Mouse (Mus musculus): ENCODE data around the gene Rasl12. TPM values are rescaled to one million over a fixed set of nuclear protein-coding genes. Genes with fewer than 3 reads are reported as not detected.

Gene Rasl12
- polyA plus RNA-seq (2012; rRNA removed): 4.2 and 7.0 TPM in 2 replicates

DNA sequence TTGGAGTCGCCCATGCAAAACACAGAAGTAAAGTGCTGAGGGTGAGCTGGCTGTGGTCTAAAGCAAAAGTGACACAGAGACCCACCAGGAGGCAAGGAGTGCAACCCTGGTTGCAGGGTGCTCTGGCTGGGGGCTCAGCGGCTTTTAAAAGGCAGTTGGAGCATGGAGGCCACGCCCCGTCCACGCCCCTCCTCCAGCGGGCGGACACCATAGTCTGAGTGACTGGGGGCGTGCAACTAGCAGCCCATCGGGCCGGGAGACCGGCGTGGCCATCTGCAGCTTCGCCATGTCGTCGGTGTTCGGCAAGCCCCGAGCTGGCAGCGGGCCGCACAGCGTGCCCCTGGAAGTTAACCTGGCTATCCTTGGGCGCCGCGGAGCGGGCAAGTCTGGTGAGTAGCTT lies at the start of gene Rasl12:
Gene Rasl12, plus strand, starts transcription at position 228 of the 400 bp plus-strand sequence.

GRCm38 (mm10) chr9:65360641-65361448 lies 37.5 kb upstream of the Rasl12 start, which contains the start of gene Ubap1l:
Gene Ubap1l, plus strand, starts transcription at chr9:65361041.

DNA sequence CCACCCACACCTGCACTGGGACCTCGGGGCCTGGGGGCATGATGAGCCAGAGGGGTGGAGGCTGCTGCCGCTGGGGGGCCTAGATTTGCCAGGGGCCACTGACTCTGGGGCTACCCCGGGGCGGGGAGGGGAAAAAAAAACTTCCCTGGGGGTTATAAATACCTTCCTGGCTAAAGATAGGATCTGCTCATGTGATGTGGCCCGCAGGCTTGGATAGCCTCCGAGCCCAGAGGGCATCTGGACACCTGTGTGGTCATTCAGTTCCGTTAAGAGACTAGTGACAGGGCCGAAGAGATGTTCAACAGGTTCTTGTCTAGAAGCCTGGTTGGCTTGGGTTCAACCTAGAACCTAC lies 6.7 kb upstream of the Rasl12 start, which contains the start of gene Kbtbd13:
Gene Kbtbd13, minus strand, starts transcription at position 40 of the 352 bp plus-strand sequence.

GRCm38 (mm10) chr9:65422760-65423501 lies 24.6 kb downstream of the Rasl12 start, which contains the start of gene Slc51b:
Gene Slc51b, minus strand, starts transcription at chr9:65422955.

GRCm38 (mm10) chr9:65435671-65436301 lies 37.5 kb downstream of the Rasl12 start, which contains the start of gene Mtfmt:
Gene Mtfmt, plus strand, starts transcription at chr9:65435782.

DNA sequence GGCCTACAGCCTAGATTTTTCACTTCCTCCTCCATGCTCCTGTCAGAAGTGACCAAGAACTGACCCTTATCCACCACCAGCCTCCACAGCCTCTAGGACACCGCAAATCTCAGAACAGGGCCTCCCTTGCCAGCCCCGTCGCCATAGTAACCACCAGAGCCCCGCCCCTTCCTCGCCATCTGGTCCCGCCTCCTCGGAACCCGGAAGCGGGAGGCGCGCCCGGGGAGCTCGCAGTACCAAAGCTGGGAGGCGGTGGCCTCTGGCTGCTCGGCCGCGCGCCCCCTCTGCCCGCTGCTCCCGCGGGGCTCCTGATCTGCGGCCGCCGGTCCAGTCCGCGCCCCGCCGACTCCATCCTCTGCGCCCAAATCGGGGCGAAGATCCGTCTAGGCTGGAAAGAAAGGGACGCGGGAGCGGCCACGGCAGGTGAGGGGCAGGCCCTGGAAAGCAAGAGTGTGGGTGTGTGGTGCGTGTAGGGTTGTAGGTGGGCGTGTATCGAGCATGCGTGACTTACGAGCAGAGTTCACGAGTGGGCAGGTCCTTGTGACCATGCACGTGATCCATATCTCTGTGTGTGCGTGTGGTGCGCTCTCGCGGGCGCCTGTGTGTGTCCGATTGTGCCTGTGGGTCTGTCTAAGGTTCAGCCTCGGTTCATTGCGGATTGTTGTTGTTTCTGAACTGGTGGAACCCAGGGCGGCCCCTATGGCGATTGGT lies 62.6 kb downstream of the Rasl12 start, which contains the start of gene Spg21:
Gene Spg21, plus strand, starts transcription at position 216 of the 711 bp plus-strand sequence.

Other genes with a start within 250 kb of the Rasl12 start
- 3.5 and 4.8 TPM in 2 replicates for gene Parp16, start 203.2 kb upstream of the Rasl12 start, polyA plus RNA-seq (2012; rRNA removed)
- 0.19 and 0.27 TPM in 2 replicates for gene Cilp, start 133.3 kb upstream of the Rasl12 start, polyA plus RNA-seq (2012; rRNA removed)
- gene Clpx, start 104.2 kb upstream of the Rasl12 start, polyA plus RNA-seq (2012; rRNA removed): 20.4 and 24.5 TPM in 2 replicates
- 16.7 and 44.2 TPM in 2 replicates for gene Pdcd7, start 52.4 kb upstream of the Rasl12 start, polyA plus RNA-seq (2012; rRNA removed)
- 0.93 and 1.6 TPM in 2 replicates for gene Ubap1l, start 37.5 kb upstream of the Rasl12 start, polyA plus RNA-seq (2012; rRNA removed)
- gene Kbtbd13, start 6.9 kb upstream of the Rasl12 start, polyA plus RNA-seq (2012; rRNA removed): 0.16 and 0.80 TPM in 2 replicates
- gene Slc51b, start 24.4 kb downstream of the Rasl12 start, polyA plus RNA-seq (2012; rRNA removed): not detected in 2 replicates
- gene Mtfmt, start 37.3 kb downstream of the Rasl12 start, polyA plus RNA-seq (2012; rRNA removed): 19.5 and 22.7 TPM in 2 replicates
- gene Spg21, start 62.4 kb downstream of the Rasl12 start, polyA plus RNA-seq (2012; rRNA removed): 30.1 and 51.0 TPM in 2 replicates
- 0.29 and 0.35 TPM in 2 replicates for gene Ankdd1a, start 121.7 kb downstream of the Rasl12 start, polyA plus RNA-seq (2012; rRNA removed)
- 8.0 and 9.3 TPM in 2 replicates for gene Plekho2, start 181.5 kb downstream of the Rasl12 start, polyA plus RNA-seq (2012; rRNA removed)
- 22.5 and 33.7 TPM in 2 replicates for gene Pif1, start 188.7 kb downstream of the Rasl12 start, polyA plus RNA-seq (2012; rRNA removed)
- gene Rbpms2, start 231.1 kb downstream of the Rasl12 start, polyA plus RNA-seq (2012; rRNA removed): 13.3 and 23.0 TPM in 2 replicates

Measured in central nervous system, embryonic 11.5 days (tissue).